Mouse (Mus musculus): ENCODE results near the gene Nfkb1.

Nfkb1 gene

GRCm38 (mm10) chr3:135630430-135631095, 60.8 kb downstream of the Nfkb1 start:
- DNase-seq (ENCODE audit: low read depth, low spot score) = peak; percentile 76

- no peak for DNase-seq (ENCODE audit: low read depth, low spot score)
Observed at GRCm38 (mm10) chr3:135629830-135630355, 61.5 kb downstream of the Nfkb1 start.

DNA sequence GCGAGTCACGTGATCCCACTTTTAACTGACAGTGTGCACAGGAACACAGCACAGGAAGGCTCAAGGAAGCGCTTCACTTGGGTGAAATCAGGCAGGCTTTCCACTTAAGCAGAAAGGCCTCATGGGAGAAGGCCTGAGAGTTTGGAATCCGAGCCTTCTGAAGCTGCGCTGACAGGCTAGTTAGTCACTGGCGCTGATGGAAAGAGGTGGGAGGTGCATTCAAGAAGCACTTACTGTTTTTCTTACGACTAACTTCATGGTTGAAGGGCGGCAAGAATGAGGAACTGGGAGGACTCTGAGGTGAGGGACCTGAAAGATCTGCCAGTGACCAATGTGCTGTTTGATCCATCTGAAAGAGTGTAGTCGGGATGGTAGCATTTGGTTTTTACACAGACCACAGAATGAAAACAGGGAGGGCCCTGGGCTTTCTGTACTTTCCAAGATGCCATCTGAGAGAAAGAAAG, 62.6 kb downstream of the Nfkb1 start:
- peak; percentile 39 for DNase-seq (ENCODE audit: low read depth, low spot score)

GRCm38 (mm10) chr3:135628000-135628705, 63.2 kb downstream of the Nfkb1 start:
- DNase-seq (ENCODE audit: low read depth, low spot score) = no peak

DNA sequence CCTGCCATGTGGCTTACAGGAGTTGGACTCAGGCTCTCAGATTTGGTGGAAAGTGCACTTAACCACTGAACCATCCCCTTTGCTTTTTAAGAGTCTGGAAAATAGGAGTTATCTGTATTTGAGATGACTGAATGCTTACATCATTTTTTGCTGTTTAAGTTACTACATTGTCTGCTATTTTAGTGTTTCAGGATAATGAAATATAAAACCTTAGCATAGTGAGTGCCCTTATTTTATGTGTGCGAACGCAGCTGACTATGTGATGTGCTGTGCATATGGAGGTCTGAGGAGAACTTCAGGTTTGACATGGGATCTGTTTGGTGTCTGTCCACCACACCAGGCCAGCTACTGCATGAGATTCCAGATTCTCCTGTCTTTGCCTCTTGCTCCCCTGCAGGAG, 66.1 kb downstream of the Nfkb1 start:
- no peak for DNase-seq (ENCODE audit: low read depth, low spot score)

DNA sequence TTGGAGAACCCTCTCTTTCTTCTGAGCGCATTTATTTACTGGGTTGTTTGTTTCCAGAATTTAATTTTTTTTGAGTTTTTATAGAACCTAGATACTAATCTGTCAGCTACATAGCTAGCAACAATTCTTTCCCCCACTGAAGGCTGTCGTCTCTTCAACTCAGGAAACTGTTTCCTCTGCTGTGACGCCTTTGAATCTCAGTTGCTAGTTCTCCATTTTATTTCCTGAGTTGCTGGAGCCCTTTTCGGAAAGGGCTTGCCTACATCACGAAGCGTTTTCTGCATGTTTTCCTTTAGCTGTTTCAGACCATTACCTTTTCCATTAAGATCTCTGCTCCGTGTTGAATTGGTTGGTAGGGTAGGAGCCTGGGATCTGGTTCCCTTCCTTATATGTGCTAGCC, 74.6 kb downstream of the Nfkb1 start:
- no peak for DNase-seq (ENCODE audit: low read depth, low spot score)

- DNase-seq (ENCODE audit: low read depth, low spot score) = no peak
Observed at GRCm38 (mm10) chr3:135614376-135614775, 77.0 kb downstream of the Nfkb1 start.

GRCm38 (mm10) chr3:135610221-135610620, 81.1 kb downstream of the Nfkb1 start:
- DNase-seq (ENCODE audit: low read depth, low spot score) = peak; percentile 90

DNA sequence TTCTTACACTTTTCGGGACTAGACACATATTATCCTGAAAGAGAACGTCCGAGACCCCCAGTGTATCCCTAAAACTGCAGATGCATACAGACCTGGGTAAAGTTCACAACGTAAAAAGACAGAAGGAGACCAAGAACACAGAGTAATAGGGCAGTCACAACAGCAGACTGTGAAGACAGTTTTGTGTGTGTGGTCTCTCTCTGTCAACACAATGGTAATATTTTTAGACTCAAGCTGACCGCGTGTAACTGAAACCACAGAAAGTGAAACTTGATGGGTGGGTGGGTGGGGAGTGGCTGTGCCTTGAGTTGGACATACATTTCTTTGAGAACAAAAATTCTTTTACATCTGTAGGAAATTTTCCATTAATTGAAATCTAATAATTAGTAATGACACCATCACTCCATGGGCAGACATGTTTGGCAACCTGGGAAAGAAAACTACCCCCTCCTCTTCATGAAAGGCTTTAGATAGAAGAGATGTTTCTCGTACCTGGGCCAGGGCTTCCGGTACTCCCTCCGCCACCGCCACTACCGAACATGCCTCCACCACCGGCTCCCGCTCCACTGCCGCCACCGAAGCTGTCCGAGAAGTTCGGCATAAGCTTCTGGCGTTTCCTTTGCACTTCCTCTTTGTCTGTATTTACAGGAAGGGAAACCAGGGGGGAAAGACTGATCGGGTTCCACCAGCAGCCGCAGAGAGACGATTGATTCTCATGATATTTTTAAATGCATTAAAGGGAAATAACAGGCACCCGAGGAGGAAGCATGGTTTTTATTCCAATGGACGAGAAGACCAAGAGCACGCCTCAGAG, 83.5 kb downstream of the Nfkb1 start:
- no peak for DNase-seq (ENCODE audit: low read depth, low spot score)

GRCm38 (mm10) chr3:135607021-135607420, 84.3 kb downstream of the Nfkb1 start:
- DNase-seq (ENCODE audit: low read depth, low spot score) = peak; percentile 31

- no peak for DNase-seq (ENCODE audit: low read depth, low spot score)
Observed at GRCm38 (mm10) chr3:135606592-135606991, 84.8 kb downstream of the Nfkb1 start.

DNA sequence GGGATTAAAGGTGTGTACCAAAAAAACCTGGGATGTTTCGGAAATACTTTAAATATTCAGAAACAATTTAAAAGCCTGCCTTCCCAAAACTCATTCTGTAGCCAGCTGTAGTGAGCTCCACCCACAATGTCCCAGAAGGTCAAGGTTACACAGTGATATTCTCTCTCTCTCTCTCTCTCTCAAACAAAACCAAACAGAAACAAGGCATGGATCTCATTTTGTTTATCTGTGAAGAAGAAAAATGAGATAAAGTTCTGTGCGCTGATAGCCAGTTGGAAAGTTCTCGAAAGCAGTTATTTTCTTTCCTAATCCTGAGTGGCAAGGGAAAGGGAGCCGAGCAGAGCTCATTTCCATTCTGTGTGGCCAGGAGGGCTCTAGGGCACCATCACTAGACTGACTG, 85.9 kb downstream of the Nfkb1 start:
- DNase-seq (ENCODE audit: low read depth, low spot score) = no peak

DNA sequence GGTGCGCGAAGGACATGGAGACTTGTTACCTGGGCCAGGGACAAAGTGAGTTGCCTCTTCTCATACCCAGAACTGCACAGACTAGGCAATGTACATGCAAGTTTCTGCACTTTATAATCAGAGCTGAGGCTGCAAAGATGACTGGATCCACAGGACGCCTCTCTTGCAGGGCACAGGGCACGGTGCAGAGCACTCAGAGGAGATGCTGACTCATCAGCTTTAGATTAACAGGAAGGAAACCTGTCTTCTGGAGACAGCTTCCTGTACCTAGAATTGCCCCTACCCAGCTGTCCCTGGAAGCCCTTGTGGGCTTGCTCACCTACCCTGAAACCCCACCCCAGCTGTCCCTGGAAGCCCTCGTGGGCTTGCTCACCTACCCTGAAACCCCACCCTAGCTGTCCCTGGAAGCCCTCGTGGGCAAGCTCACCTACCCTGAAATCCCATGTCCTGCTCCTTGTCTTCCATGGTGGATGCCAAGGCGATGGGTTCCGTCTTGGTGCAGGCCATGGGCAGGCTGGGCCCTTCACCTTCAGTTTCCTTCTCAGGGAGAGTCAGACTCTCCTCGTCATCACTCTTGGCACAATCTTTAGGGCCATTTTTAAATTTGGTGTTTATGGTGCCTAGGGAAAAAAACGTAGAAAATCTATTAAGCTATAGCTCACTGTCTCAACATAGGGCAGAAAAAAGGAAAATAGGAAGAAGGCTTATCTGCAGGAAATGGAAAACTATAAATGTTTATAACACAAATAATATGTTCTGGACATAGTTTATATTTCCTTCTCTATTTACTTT, 86.5 kb downstream of the Nfkb1 start:
- DNase-seq (ENCODE audit: low read depth, low spot score) = no peak

DNA sequence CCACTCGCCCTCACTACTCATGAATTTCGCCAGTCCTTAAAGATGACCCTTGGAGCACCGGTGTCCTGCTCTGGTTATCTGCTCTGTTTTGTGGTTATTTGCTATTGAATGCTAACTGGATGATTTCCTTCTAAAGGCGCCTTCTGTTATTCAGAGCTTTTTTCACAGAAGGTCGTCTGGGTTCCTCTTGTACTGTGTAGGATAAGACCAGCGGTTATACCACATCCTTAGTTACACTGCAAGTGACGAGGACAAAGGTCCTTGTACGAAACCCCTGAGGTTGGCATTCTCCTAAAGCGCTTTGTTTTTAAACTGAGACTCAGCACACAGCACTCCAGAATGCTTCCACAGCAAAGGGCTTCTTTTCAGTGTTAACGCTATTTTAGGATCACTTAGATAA, 88.6 kb downstream of the Nfkb1 start:
- DNase-seq (ENCODE audit: low read depth, low spot score) = no peak

- no peak for DNase-seq (ENCODE audit: low read depth, low spot score)
Observed at GRCm38 (mm10) chr3:135598355-135598754, 93.0 kb downstream of the Nfkb1 start.

DNA sequence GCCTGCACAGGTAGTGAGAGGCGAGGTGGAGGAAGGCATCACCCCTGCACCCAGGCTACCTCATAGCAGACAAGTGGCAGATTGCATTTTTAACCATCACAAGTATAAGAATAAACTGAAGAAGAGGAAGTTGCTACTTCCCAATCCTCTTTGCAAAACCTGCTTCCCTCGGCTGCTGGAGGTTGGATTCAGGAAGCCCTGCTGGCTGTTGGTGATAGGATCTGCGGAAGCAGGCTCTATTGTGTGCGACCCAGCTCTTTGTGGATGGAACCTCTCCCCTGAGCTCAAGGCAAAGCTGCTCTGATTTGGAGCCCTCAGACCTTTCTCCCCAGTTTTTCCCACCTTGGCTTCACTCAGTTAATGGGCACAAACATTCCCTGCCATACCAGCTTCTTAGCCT, 94.3 kb downstream of the Nfkb1 start:
- no peak for DNase-seq (ENCODE audit: low read depth, low spot score)

DNA sequence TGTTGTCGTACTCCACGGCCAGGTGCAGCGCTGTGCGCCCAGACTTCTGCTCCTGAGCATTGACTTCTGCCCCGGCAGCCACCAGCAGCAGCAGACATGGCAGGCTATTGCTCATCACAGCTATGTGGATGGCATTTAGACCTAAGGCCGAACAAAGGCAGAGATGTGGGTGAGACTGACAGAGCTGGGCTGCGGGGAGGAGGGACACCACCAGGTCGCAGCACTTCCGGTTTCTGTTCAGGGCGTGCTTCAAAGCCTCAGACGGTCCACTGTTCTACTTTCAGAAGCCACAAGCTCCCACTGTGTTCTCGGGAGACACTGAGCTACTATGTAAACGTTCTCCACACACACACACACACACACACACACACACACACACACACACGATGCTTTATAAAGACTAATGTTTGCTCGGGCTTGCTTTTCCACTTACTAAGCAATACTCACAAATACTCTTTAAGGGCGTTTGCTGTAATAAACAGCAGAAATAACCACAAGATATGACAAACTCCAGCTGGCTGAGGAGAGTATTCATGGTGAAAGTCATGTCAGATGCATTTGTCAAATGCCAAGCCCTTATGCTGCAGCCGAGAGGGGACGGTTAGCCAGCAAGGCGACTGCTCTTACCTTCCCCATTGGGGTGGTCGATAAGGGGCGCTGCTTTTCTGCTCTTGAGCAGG, 97.0 kb downstream of the Nfkb1 start:
- DNase-seq (ENCODE audit: low read depth, low spot score) = peak; percentile 74

DNA sequence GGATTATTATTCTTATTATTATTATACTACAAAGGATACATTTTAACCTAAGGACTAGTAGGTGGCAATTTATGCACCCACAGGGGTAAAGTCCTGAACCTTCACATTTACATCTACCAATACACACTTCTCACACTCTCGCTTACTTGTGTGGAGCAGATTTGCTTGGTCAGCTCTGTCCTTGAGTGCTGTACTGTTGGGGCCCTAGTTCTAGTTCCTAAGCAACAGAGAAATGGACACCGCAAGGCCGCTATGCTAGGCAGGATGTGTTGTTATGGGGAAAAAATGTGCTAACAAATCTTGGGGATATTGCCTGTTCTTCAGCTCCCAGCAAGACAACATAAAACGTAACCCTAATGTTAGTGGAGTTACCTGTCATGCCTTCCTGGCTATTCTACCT, 99.3 kb downstream of the Nfkb1 start:
- no peak for DNase-seq (ENCODE audit: low read depth, low spot score)

DNA sequence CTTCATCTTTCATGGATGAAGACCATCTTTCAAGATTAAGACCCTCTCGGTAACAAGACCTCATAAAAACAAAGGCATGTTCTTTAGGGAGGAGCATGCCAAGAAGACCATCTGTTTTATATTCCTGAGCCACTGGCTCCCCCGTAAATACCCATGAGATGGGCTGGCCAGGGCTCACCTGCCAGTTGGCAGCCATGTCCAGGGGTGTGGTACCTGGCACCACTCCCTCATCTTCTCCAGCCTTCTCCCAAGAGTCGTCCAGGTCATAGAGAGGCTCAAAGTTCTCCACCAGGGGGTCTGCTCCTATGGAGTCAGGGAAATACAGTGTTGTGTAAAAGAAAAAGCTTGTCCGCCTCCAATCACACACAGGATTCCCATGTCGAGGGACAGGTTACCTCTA, 100.0 kb downstream of the Nfkb1 start:
- no peak for DNase-seq (ENCODE audit: low read depth, low spot score)

DNA sequence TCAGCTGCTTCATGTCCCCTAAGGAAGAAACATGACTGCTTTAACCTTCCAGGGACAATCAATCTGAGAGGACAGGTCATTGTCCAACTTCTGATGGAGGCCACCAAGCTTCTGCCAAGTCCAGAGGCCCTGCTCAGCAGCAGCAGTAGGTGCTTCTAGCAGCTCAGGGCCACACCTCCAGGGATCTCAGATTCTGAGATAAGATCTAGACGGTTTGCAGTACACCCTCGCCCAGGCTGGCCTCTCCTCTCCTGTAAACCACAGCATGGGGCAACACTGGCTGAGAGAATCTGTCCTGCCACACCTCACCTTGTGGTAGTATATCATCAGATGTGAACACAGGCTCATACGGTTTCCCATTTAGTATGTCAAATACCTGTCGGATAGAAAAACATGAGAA, 100.9 kb downstream of the Nfkb1 start:
- DNase-seq (ENCODE audit: low read depth, low spot score) = no peak

GRCm38 (mm10) chr3:135586471-135586880, 104.9 kb downstream of the Nfkb1 start:
- peak; percentile 63 for DNase-seq (ENCODE audit: low read depth, low spot score)
